Mouse (Mus musculus) stomach, embryonic 14.5 days (tissue): ENCODE measurements around the gene Akr1b3. TPM values are rescaled to one million over a fixed set of nuclear protein-coding genes. Genes with fewer than 3 reads are reported as not detected.
"Not testable (repeated sequence)": the region's sequence is repeated elsewhere in the genome, so short reads cannot be mapped to it uniquely, and the experiment has no call there.

Experiments used
- ATAC-seq: fragments of 200-750 bp; cut with Nextera tagmentation; 2 replicates; pipeline ENCODE4 v1.8.0; 2017; ENCODE audit warnings: low read depth, moderate TSS enrichment; ENCODE audit not compliant: insufficient number of reproducible peaks, insufficient read depth, low FRiP score
- H3K27ac ChIP-seq: fragments of 300-500 bp; sonication (generic); 2 replicates; pipeline ENCODE4 v1.5.1; 2014; ENCODE audit warnings: mild to moderate bottlenecking, low read length, moderate library complexity, mixed read lengths
- H3K27me3 ChIP-seq: fragments of 300-500 bp; sonication (generic); 2 replicates; pipeline ENCODE4 v1.6.1; 2014; ENCODE audit warnings: low read length, control low read depth, mixed read lengths; ENCODE audit not compliant: control insufficient read depth, insufficient read depth
- H3K36me3 ChIP-seq: fragments of 300-500 bp; sonication (generic); 2 replicates; pipeline ENCODE4 v1.6.1; 2014; ENCODE audit warnings: mild to moderate bottlenecking, control low read depth, low read length, moderate library complexity, mixed read lengths; ENCODE audit not compliant: control insufficient read depth, insufficient read depth
- H3K4me1 ChIP-seq: fragments of 300-500 bp; sonication (generic); 2 replicates; pipeline ENCODE4 v1.6.1; 2014; ENCODE audit warnings: low read length, control low read depth, mixed read lengths; ENCODE audit not compliant: control insufficient read depth, insufficient read depth
- H3K4me2 ChIP-seq: fragments of 300-500 bp; sonication (generic); replicated peaks from 2 replicates; pipeline ENCODE4 v1.6.1; 2014; ENCODE audit warnings: low read depth, low read length, control low read depth
- H3K4me3 ChIP-seq: fragments of 300-500 bp; sonication (generic); 2 replicates; pipeline ENCODE4 v1.5.1; 2014; ENCODE audit warnings: low read depth, low read length, control low read depth
- H3K9ac ChIP-seq: fragments of 300-500 bp; sonication (generic); replicated peaks from 2 replicates; pipeline ENCODE4 v1.6.1; 2014; ENCODE audit warnings: low read depth, mild to moderate bottlenecking, control low read depth, low read length, moderate library complexity, mixed read lengths
- H3K9me3 ChIP-seq: fragments of 300-500 bp; sonication (generic); 2 replicates; pipeline ENCODE4 v1.6.1; 2016; ENCODE audit warnings: low read depth, low read length, control low read depth; ENCODE audit not compliant: control insufficient read depth
- WGBS: fragments of 180-500 bp; shearing (Covaris S2); extraction: QIAGEN DNeasy Blood & Tissue Kit; methylation state at CpG from one replicate; pipeline ENCODE4 v1.1.7; 2014; 5-methylcytosine and 5-hydroxymethylcytosine counted together
- polyA plus RNA-seq: library from polyadenylated mRNA; unstranded; fragments of >200 nt; fragmentation: Nextera tagmentation; extraction: Ambion mirVana; gene quantifications from 2 replicates; pipeline ENCODE4 v1.2.1, GENCODE M21; 2014

Akr1b3 gene
- polyA plus RNA-seq, 1 experiment from 2014 or later = 130 TPM

DNA sequence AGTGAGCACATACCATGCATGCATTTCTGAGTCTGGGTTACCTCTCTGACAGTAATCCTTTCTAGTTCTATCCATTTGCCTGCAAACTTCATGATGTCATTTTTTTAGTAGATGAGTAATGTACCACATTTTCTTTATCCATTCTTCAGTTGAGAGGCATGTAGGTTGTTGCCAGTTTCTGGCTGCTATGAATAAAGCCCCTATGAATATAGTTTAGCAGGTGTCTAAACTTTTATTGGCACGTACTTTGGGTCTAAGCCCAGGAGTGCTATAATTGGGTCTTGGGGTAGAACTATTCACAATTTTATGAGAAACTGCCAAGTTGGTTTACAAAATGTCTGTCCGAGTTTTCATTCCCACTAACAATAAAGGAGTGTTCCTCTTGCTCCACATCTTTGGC is 20.5 kb upstream of the Akr1b3 start:
- WGBS = 81% methylated on average over 2 of the region's 2 CpGs
- Histone ChIP-seq H3K4me3 (no peak overlapping the region), H3K4me2 (no peak overlapping the region), H3K27me3 (no peaks in the 10 kb centered on the region), H3K4me1 (no peaks in the 10 kb centered on the region), H3K9ac (no peak overlapping the region), H3K9me3 (no peaks in the 10 kb centered on the region), H3K36me3 (no peaks in the 10 kb centered on the region), H3K27ac (no peak overlapping the region)
- ATAC-seq = no peak

GRCm38 (mm10) chr6:34334673-34335072 is 17.4 kb upstream of the Akr1b3 start:
- Histone ChIP-seq H3K4me1 (no peaks in the 10 kb centered on the region), H3K9me3 (no peaks in the 10 kb centered on the region), H3K36me3 (no peaks in the 10 kb centered on the region), H3K4me3 (no peak overlapping the region), H3K27me3 (no peaks in the 10 kb centered on the region), H3K4me2 (no peak overlapping the region), H3K9ac (no peak overlapping the region), H3K27ac (no peak overlapping the region)
- WGBS = 82% methylated on average over 5 of the region's 5 CpGs
- ATAC-seq = no peak

DNA sequence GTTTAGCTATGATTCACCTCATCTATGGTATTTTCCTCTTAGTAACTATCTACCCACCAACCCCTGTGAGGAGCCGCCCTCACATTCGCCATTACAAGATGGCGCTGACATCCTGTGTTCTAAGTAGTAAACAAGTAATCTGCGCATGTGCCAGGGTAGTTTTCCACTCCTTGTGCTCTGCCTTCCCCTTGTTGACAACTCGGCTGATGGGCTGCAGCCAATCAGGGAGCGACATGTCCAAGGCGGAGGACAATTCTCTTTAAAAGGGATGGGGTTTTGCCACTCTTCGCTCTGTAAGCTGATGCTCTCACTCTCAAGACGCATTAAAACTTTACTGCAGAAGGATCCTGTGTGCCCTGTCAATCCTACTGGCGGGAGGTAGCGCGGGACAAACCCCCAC is 14.5 kb upstream of the Akr1b3 start:
- not testable (repeated sequence) for H3K36me3 ChIP-seq, H3K4me2 ChIP-seq, H3K9ac ChIP-seq, H3K27ac ChIP-seq, ATAC-seq, H3K4me1 ChIP-seq, H3K9me3 ChIP-seq, H3K27me3 ChIP-seq, H3K4me3 ChIP-seq
- 82% methylated on average over 12 of the region's 12 CpGs for WGBS

DNA sequence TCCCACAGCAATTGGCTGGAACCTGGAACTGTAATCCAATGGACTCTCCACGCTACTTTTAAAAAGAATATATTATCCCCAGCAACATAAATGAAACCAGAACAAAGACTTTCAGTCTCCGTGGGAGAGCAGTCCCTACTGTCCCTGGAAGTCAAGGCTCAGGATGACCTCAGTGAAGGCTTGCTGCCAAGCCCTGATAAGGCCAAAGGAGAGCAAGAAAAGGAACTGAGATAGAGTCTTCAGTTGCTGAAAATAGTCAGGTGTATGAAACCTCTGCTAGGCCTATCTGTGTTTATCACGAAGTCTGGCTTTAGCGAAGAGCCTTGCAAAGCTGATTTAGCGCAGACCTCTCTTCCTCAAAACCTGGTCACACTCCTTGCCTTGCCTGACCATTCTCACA is 14.1 kb upstream of the Akr1b3 start:
- WGBS = 92% methylated on average over 5 of the region's 5 CpGs
- Histone ChIP-seq H3K27me3 (no peaks in the 10 kb centered on the region), H3K27ac (no peak overlapping the region), H3K9me3 (no peaks in the 10 kb centered on the region), H3K4me3 (no peak overlapping the region), H3K4me1 (no peaks in the 10 kb centered on the region), H3K9ac (no peak overlapping the region), H3K36me3 (no peaks in the 10 kb centered on the region), H3K4me2 (no peak overlapping the region)
- no peak for ATAC-seq

DNA sequence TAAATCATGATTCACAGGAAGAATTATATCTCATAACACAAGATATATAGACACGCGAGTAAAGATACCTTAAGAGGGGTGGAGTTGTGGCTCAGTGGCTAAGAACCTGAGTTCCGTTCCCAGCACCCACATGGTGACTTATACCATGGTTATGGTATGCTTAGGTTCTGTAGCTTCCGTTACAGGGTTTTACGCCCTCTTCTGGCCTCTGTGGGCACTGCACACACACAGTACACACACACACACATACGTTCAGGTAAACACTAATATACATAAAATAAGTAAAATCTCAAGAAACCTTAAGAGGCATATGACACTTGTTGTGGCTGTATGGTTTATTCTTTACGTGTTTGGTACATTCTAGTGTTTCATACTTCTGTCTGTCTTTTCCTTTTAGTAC is 4.8 kb upstream of the Akr1b3 start:
- WGBS = 98% methylated on average over 7 of the region's 7 CpGs

GRCm38 (mm10) chr6:34318636-34319035 is 1.4 kb upstream of the Akr1b3 start:
- no peak for ATAC-seq
- Histone ChIP-seq H3K27me3 (no peaks in the 10 kb centered on the region), H3K27ac (no peak overlapping the region), H3K9ac (no peak overlapping the region), H3K9me3 (no peaks in the 10 kb centered on the region), H3K4me3 (no peak overlapping the region), H3K4me2 (no peak overlapping the region), H3K4me1 (peaks cover 3% of the 10 kb centered on the region; the same call in 1 of the 2 replicates), H3K36me3 (no peaks in the 10 kb centered on the region)
- 62% methylated on average over 6 of the region's 6 CpGs for WGBS

More for the DNA sequence above, 4.8 kb upstream of the Akr1b3 start:
- no peaks in the 10 kb centered on the region for H3K36me3 ChIP-seq
- H3K4me1 ChIP-seq = no peaks in the 10 kb centered on the region
- no peaks in the 10 kb centered on the region for H3K27me3 ChIP-seq
- no peak overlapping the region for H3K9ac ChIP-seq
- H3K9me3 ChIP-seq = no peaks in the 10 kb centered on the region
- H3K27ac ChIP-seq = no peak overlapping the region
- H3K4me3 ChIP-seq = no peak overlapping the region
- no peak for ATAC-seq
- no peak overlapping the region for H3K4me2 ChIP-seq

DNA sequence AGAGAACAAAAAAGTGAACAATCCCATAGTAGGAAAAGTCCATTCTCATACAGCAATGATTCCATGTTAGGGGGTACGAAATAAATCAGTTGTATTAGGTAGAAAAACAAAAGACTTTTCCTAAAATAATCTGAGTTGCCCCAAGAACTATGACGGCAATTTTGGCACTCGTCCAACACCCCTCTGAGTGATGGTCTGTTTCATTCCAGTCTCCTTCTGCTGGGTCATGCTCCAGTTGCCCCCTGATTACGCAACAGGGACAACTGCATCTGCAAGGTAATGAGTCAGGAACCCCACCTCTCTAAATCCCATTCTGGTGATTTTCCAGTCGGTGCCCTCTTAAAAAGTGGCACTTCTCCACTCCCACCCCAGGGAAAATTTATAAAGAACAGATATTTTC is 894 bp upstream of the Akr1b3 start:
- H3K4me3 ChIP-seq = peak overlapping the region; percentile 63; the same call in 1 of the 2 replicates
- no peak for ATAC-seq

GRCm38 (mm10) chr6:34313921-34314320 is 3.4 kb downstream of the Akr1b3 start:
- Histone ChIP-seq H3K4me1 (peaks cover 3% of the 10 kb centered on the region; the same call in 1 of the 2 replicates), H3K36me3 (peaks cover 6% of the 10 kb centered on the region; the same call in 1 of the 2 replicates), H3K4me2 (no peak overlapping the region), H3K9ac (no peak overlapping the region), H3K27ac (no peak overlapping the region), H3K27me3 (no peaks in the 10 kb centered on the region), H3K9me3 (no peaks in the 10 kb centered on the region), H3K4me3 (no peak overlapping the region)
- WGBS = 94% methylated on average over 2 of the region's 2 CpGs
- no peak for ATAC-seq

More for the DNA sequence above, 894 bp upstream of the Akr1b3 start:
- H3K9me3 ChIP-seq = no peaks in the 10 kb centered on the region
- no peak overlapping the region for H3K9ac ChIP-seq
- peaks cover 3% of the 10 kb centered on the region; the same call in 1 of the 2 replicates for H3K4me1 ChIP-seq
- H3K36me3 ChIP-seq = no peaks in the 10 kb centered on the region
- H3K27ac ChIP-seq = no peak overlapping the region
- WGBS = 46% methylated on average over 5 of the region's 5 CpGs
- H3K4me2 ChIP-seq = peak overlapping the region; percentile 90
- H3K27me3 ChIP-seq = no peaks in the 10 kb centered on the region

- Histone ChIP-seq H3K4me2 (no peak overlapping the region), H3K4me3 (no peak overlapping the region), H3K27ac (no peak overlapping the region), H3K4me1 (peaks cover 3% of the 10 kb centered on the region; the same call in 1 of the 2 replicates), H3K27me3 (no peaks in the 10 kb centered on the region), H3K9me3 (no peaks in the 10 kb centered on the region), H3K36me3 (peaks cover 7% of the 10 kb centered on the region; the same call in 1 of the 2 replicates), H3K9ac (no peak overlapping the region)
- no peak for ATAC-seq
- WGBS = 73% methylated on average over 9 of the region's 9 CpGs
Observed at GRCm38 (mm10) chr6:34313386-34313785, 3.9 kb downstream of the Akr1b3 start.
